Mouse (Mus musculus): ENCODE measurements around the gene Ralgapb.

Gene Ralgapb

GRCm38 (mm10) chr2:158513821-158514336, 104.2 kb downstream of the Ralgapb start:
- no peak for DNase-seq (ENCODE audit: low spot score in 2 of 2)

- no peak for DNase-seq (ENCODE audit: low spot score in 2 of 2)
Measured at GRCm38 (mm10) chr2:158518583-158518982, 108.9 kb downstream of the Ralgapb start.

GRCm38 (mm10) chr2:158519071-158519470, 109.4 kb downstream of the Ralgapb start:
- no peak for DNase-seq (ENCODE audit: low spot score in 2 of 2)

- no peak for DNase-seq (ENCODE audit: low spot score in 2 of 2)
Measured at GRCm38 (mm10) chr2:158519800-158520199, 110.2 kb downstream of the Ralgapb start.

- no peak for DNase-seq (ENCODE audit: low spot score in 2 of 2)
Measured at GRCm38 (mm10) chr2:158523060-158523459, 113.4 kb downstream of the Ralgapb start.

GRCm38 (mm10) chr2:158524129-158524860, 114.6 kb downstream of the Ralgapb start:
- no peak for DNase-seq (ENCODE audit: low spot score in 2 of 2)

GRCm38 (mm10) chr2:158534090-158534489, 124.4 kb downstream of the Ralgapb start:
- peak; percentile 47 to 78 for DNase-seq (ENCODE audit: low spot score in 2 of 2)

GRCm38 (mm10) chr2:158534559-158534958, 124.9 kb downstream of the Ralgapb start:
- DNase-seq (ENCODE audit: low spot score in 2 of 2): no peak

- DNase-seq (ENCODE audit: low spot score in 2 of 2): no peak
Measured at GRCm38 (mm10) chr2:158539433-158540305, 130.0 kb downstream of the Ralgapb start.

- no peak for DNase-seq (ENCODE audit: low spot score in 2 of 2)
Measured at GRCm38 (mm10) chr2:158541286-158541685, 131.6 kb downstream of the Ralgapb start.

GRCm38 (mm10) chr2:158545266-158545665, 135.6 kb downstream of the Ralgapb start:
- DNase-seq (ENCODE audit: low spot score in 2 of 2): no peak

GRCm38 (mm10) chr2:158546751-158547150, 137.1 kb downstream of the Ralgapb start:
- DNase-seq (ENCODE audit: low spot score in 2 of 2): peak; percentile 83 to 92

All from cerebellum, postnatal 4 days (tissue).